Mouse (Mus musculus): ENCODE measurements around the gene Myo3b. TPM values are rescaled to one million over a fixed set of nuclear protein-coding genes. Genes with fewer than 3 reads are reported as not detected.

Gene Myo3b
- polyA plus RNA-seq, 1 experiment from 2014 or later = 0.24 TPM

DNA sequence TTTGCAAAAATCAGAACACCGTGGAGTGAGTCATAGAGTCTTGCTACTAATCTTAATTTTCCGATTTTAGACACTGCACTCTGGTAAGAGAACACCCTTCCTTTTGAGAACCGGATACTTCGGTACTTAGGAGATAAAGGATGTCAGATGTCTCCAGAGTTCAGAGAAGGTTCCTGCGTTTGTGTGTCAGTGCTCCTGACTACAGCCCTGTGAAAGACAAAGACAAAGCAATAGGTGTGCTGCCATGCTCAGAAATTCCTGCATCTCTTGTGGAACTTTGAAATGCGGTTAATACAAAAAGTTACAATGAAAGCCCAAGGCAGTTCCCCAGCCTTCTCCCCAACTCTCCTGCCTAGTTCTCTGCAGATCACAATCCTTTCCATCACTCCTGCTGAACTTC lies 300.6 kb downstream of the Myo3b start:
- DNase-seq (no peak), ATAC-seq (ENCODE audit: insufficient read depth) (no peak)
- 52% methylated on average over 6 of the region's 6 CpGs for WGBS
- Histone ChIP-seq H3K4me1 (ENCODE audit: insufficient read depth) (peaks cover 32% of the 10 kb centered on the region), H3K9ac (no peak overlapping the region), H3K4me2 (no peak overlapping the region), H3K9me3 (ENCODE audit: low read depth, low read length) (no peaks in the 10 kb centered on the region), H3K4me3 (ENCODE audit: low read depth, low read length) (no peak overlapping the region), H3K36me3 (ENCODE audit: insufficient read depth) (no peaks in the 10 kb centered on the region), H3K27me3 (ENCODE audit: insufficient read depth, low read length) (no peaks in the 10 kb centered on the region), H3K27ac (ENCODE audit: low read depth) (no peak overlapping the region)
- TF ChIP-seq CTCF (IDR thresholded peaks at IDR 0.05; ENCODE audit: low read depth) = no peak

DNA sequence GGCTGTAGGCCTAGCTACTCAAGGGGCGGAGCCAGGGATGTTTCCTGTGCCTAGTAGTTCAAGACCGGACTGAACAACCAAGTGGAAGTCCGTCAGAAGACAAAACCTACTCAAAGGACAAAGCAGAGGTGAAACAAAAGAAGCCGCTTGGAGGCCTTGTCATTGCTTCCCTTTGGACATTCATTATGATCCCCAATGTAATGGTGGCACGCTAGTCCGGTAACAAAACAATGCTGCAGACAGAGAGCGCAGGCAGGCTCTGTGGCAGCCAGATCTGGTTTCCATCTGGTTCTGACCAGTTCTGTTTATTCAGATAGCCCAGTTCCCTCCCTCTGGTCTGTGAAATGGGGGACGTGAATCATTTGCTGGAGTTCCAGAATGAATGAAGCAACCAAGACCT lies 301.3 kb downstream of the Myo3b start:
- no peak overlapping the region for H3K27ac ChIP-seq (ENCODE audit: low read depth)
- no peaks in the 10 kb centered on the region for H3K27me3 ChIP-seq (ENCODE audit: insufficient read depth, low read length)
- no peaks in the 10 kb centered on the region for H3K36me3 ChIP-seq (ENCODE audit: insufficient read depth)
- peaks cover 28% of the 10 kb centered on the region for H3K4me1 ChIP-seq (ENCODE audit: insufficient read depth)
- DNase-seq (no peak), ATAC-seq (ENCODE audit: insufficient read depth) (no peak)
- no peak for TF ChIP-seq CTCF (IDR thresholded peaks at IDR 0.05; ENCODE audit: low read depth)
- H3K4me2 ChIP-seq = no peak overlapping the region
- H3K9me3 ChIP-seq (ENCODE audit: low read depth, low read length) = no peaks in the 10 kb centered on the region
- WGBS = 87% methylated on average over 8 of the region's 8 CpGs
- no peak overlapping the region for H3K9ac ChIP-seq
- H3K4me3 ChIP-seq (ENCODE audit: low read depth, low read length) = no peak overlapping the region

DNA sequence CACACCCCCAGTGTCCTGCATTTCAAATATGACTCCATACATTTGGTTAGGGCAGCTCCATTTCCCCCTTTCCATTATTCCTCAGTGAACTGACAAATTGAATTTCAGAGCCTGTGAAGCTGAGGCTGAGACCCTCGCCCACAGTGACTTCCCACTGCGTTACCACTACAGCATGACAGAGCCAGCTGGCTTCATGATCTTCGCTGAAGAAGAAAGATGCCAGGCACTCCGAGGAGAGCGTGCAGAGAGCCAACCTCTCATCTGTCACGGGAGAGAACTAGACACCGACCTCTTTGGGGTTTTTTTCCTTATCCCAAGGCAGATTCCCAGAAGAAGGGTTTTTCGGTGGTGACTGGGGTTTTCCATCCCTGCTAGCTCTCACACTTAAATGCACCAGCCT lies 306.2 kb downstream of the Myo3b start:
- TF ChIP-seq CTCF (IDR thresholded peaks at IDR 0.05; ENCODE audit: low read depth) = no peak

DNA sequence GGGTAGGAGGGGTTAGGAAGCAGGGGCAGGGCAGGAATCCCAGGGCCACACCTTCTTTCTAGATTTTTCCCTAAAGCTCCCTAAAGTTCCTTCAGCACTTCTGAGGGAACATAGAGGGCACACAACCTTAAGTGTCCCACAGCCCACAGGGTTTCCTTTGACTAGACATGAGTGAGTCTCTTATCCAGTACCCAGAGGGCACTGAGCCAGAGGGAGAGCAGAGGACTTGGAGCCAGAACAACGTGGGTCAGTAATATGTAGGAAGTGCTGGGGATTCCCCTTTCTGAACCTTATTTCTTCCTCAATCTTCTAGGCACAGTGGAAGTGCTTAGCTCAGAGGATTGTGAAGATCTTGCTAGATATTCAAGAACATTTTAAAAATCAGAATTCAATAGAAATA lies 308.6 kb downstream of the Myo3b start:
- H3K4me3 ChIP-seq (ENCODE audit: low read depth, low read length) = no peak overlapping the region
- DNase-seq (no peak), ATAC-seq (ENCODE audit: insufficient read depth) (no peak)
- H3K9ac ChIP-seq = no peak overlapping the region
- WGBS = 8% methylated on average over 1 of the region's 1 CpGs
- no peaks in the 10 kb centered on the region for H3K9me3 ChIP-seq (ENCODE audit: low read depth, low read length)
- no peak for TF ChIP-seq CTCF (IDR thresholded peaks at IDR 0.05; ENCODE audit: low read depth)
- H3K36me3 ChIP-seq (ENCODE audit: insufficient read depth) = no peaks in the 10 kb centered on the region
- no peak overlapping the region for H3K27ac ChIP-seq (ENCODE audit: low read depth)
- no peaks in the 10 kb centered on the region for H3K27me3 ChIP-seq (ENCODE audit: insufficient read depth, low read length)
- H3K4me2 ChIP-seq = no peak overlapping the region
- H3K4me1 ChIP-seq (ENCODE audit: insufficient read depth) = no peaks in the 10 kb centered on the region

More for the DNA sequence above, 306.2 kb downstream of the Myo3b start:
- ATAC-seq (ENCODE audit: insufficient read depth) = no peak
- 50% methylated on average over 8 of the region's 8 CpGs for WGBS
- no peak overlapping the region for H3K9ac ChIP-seq
- no peak for DNase-seq
- H3K4me1 ChIP-seq (ENCODE audit: insufficient read depth) = no peaks in the 10 kb centered on the region
- H3K36me3 ChIP-seq (ENCODE audit: insufficient read depth) = no peaks in the 10 kb centered on the region
- no peak overlapping the region for H3K4me2 ChIP-seq
- no peaks in the 10 kb centered on the region for H3K9me3 ChIP-seq (ENCODE audit: low read depth, low read length)
- no peak overlapping the region for H3K4me3 ChIP-seq (ENCODE audit: low read depth, low read length)
- H3K27ac ChIP-seq (ENCODE audit: low read depth) = no peak overlapping the region
- no peaks in the 10 kb centered on the region for H3K27me3 ChIP-seq (ENCODE audit: insufficient read depth, low read length)

DNA sequence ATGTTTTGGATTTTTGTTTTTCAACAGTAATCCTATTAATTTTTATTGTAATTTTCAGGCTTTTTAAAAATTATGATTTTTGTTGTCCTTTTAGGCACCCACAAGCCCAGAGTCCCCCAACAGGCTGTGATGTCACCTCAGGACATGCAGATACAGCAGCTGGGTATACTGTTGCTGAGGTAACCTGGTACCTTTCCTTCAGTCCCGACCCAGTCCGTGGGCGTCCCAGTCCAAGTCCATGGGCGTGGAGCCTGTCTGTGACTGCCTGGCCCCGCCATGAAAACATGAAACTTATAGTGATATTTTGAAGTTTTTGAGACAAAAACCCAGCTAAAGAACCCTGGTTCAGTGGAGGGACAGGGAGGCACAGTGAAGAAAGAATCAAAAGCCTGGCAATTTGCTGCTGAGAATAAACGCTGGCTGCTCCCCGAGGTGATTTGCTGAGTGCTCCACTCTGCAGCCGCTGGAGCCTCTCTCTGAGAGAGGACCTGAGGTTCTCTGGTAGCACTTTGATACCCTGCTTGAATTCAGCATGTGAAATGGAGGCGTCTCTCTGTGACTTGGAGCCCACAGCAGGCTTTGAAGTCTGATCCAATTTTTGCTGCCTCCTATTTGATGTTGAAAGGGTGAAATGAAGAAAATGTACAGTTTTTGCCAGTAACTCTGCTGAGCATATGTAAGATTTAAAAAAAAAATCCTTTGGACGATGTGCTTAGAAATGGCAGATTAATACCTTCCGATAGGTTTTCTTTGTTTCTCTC lies 310.0 kb downstream of the Myo3b start:
- WGBS = 52% methylated on average over 11 of the region's 11 CpGs

DNA sequence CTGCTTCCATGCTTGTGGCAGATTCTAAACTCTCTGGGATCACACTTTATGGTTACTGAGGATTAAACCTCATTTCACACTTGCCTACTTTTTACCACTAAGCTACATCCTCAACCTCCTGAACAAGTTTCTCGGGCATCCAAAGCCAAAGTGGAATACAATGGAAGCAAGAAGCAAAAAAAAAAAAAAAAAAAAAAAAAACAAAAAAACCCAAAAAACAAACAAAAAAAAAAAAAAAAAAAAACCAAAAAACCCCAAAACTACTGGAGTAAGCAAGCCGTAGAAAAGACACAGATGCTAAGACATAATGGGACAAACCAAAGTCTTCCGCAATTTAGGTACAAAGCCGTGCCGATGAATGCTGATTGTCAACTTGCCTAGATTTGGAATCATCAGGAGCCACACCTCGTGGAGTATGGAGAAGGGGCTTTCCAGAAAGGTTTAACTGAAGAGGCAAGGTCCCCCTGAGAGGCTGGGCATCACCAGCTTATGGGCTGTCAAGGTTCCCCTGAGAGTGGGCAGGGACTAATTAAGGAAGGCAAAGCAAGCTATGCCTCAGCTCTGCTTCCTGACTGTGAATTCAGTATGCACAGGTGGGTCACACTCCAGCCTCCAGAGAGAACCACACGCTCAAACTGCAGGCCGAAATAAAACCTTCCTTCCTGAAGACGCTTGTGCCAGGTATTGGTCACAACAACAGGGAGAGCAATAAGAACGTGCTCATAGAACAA lies 313.7 kb downstream of the Myo3b start:
- TF ChIP-seq CTCF (IDR thresholded peaks at IDR 0.05; ENCODE audit: low read depth) = no peak
- Histone ChIP-seq H3K4me2 (no peak overlapping the region), H3K4me3 (ENCODE audit: low read depth, low read length) (no peak overlapping the region), H3K27me3 (ENCODE audit: insufficient read depth, low read length) (no peaks in the 10 kb centered on the region), H3K9me3 (ENCODE audit: low read depth, low read length) (no peaks in the 10 kb centered on the region), H3K27ac (ENCODE audit: low read depth) (no peak overlapping the region), H3K9ac (no peak overlapping the region), H3K4me1 (ENCODE audit: insufficient read depth) (no peaks in the 10 kb centered on the region), H3K36me3 (ENCODE audit: insufficient read depth) (no peaks in the 10 kb centered on the region)
- DNase-seq (no peak), ATAC-seq (ENCODE audit: insufficient read depth) (no peak)
- 87% methylated on average over 10 of the region's 10 CpGs for WGBS

More for the DNA sequence above, 310.0 kb downstream of the Myo3b start:
- no peak for TF ChIP-seq CTCF (IDR thresholded peaks at IDR 0.05; ENCODE audit: low read depth)
- peak; percentile 55 for DNase-seq
- Histone ChIP-seq H3K4me2 (no peak overlapping the region), H3K4me1 (ENCODE audit: insufficient read depth) (no peaks in the 10 kb centered on the region), H3K9me3 (ENCODE audit: low read depth, low read length) (no peaks in the 10 kb centered on the region), H3K27me3 (ENCODE audit: insufficient read depth, low read length) (no peaks in the 10 kb centered on the region), H3K36me3 (ENCODE audit: insufficient read depth) (no peaks in the 10 kb centered on the region), H3K27ac (ENCODE audit: low read depth) (no peak overlapping the region), H3K4me3 (ENCODE audit: low read depth, low read length) (no peak overlapping the region), H3K9ac (no peak overlapping the region)
- ATAC-seq (ENCODE audit: insufficient read depth) = no peak

DNA sequence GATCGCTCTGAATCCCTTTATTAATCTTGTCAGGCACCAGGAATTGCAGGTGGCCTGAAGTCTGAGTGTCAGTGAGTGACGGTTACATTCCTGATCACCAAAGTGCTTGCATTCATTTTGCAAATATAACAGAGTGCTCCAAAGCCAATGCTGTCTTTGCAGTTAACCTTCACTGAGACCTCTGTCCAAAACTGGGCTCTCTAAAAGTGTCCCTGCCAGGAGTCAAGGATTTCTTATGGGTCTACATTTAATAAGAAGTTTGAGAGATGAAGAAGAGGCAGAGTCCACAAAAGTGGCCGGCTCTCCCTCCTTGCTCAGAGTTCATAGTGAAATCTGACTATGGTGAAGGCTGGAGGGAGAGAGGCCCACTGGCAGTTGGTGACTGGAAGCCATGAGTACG lies 315.1 kb downstream of the Myo3b start:
- Histone ChIP-seq H3K9me3 (ENCODE audit: low read depth, low read length) (no peaks in the 10 kb centered on the region), H3K27me3 (ENCODE audit: insufficient read depth, low read length) (no peaks in the 10 kb centered on the region), H3K4me3 (ENCODE audit: low read depth, low read length) (no peak overlapping the region), H3K27ac (ENCODE audit: low read depth) (no peak overlapping the region), H3K9ac (no peak overlapping the region), H3K36me3 (ENCODE audit: insufficient read depth) (no peaks in the 10 kb centered on the region), H3K4me1 (ENCODE audit: insufficient read depth) (no peaks in the 10 kb centered on the region), H3K4me2 (no peak overlapping the region)
- TF ChIP-seq CTCF (IDR thresholded peaks at IDR 0.05; ENCODE audit: low read depth) = no peak
- no peak for DNase-seq
- no peak for ATAC-seq (ENCODE audit: insufficient read depth)
- 71% methylated on average over 4 of the region's 4 CpGs for WGBS

Measured in lung, embryonic 14.5 days (tissue).